Mouse (Mus musculus) common myeloid progenitor, adult 5-6 weeks (primary cell): ENCODE data around the gene Ripor1. TPM values are rescaled to one million over a fixed set of nuclear protein-coding genes. Genes with fewer than 3 reads are reported as not detected.

Experiments
- ATAC-seq: replicated peaks from 2 replicates; pipeline ENCODE4 v1.8.0; 2016; ENCODE audit warnings: low read depth, mild to moderate bottlenecking, moderate TSS enrichment, inconsistent platforms; ENCODE audit not compliant: poor library complexity, severe bottlenecking
- total RNA-seq: library from RNA; stranded (forward); fragments of 200-1000, 187-1606 nt; gene quantifications from 2 replicates; pipeline ENCODE4 v1.2.3, GENCODE M21; 2017

Ripor1 gene
- total RNA-seq, 1 experiment from 2014 or later, result 39.1 TPM

- no peak for ATAC-seq
Observed at GRCm38 (mm10) chr8:105605491-105606188, 585 bp downstream of the Ripor1 start.

- peak; percentile 30 for ATAC-seq
Observed at GRCm38 (mm10) chr8:105606189-105607023, 1.4 kb downstream of the Ripor1 start.

- no peak for ATAC-seq
Observed at GRCm38 (mm10) chr8:105607062-105607461, 2.0 kb downstream of the Ripor1 start.

GRCm38 (mm10) chr8:105607684-105608083, 2.6 kb downstream of the Ripor1 start:
- no peak for ATAC-seq

GRCm38 (mm10) chr8:105609355-105609754, 4.3 kb downstream of the Ripor1 start:
- ATAC-seq, result peak; percentile 60

GRCm38 (mm10) chr8:105609771-105610170, 4.7 kb downstream of the Ripor1 start:
- ATAC-seq, result no peak

GRCm38 (mm10) chr8:105611836-105612235, 6.8 kb downstream of the Ripor1 start:
- no peak for ATAC-seq

- no peak for ATAC-seq
Observed at GRCm38 (mm10) chr8:105613037-105613436, 8.0 kb downstream of the Ripor1 start.

- peak; percentile 6 for ATAC-seq
Observed at GRCm38 (mm10) chr8:105613830-105614511, 8.9 kb downstream of the Ripor1 start.

- no peak for ATAC-seq
Observed at GRCm38 (mm10) chr8:105615942-105616341, 10.9 kb downstream of the Ripor1 start.

- peak; percentile 18; the same call in 1 of the 2 replicates for ATAC-seq
Observed at GRCm38 (mm10) chr8:105617451-105618278, 12.6 kb downstream of the Ripor1 start.

GRCm38 (mm10) chr8:105618279-105618634, 13.2 kb downstream of the Ripor1 start:
- no peak for ATAC-seq

GRCm38 (mm10) chr8:105618892-105619591, 14.0 kb downstream of the Ripor1 start:
- ATAC-seq, result no peak

GRCm38 (mm10) chr8:105620211-105620610, 15.2 kb downstream of the Ripor1 start:
- no peak for ATAC-seq

- ATAC-seq, result no peak
Observed at GRCm38 (mm10) chr8:105620946-105621720, 16.1 kb downstream of the Ripor1 start.

GRCm38 (mm10) chr8:105621841-105622240, 16.8 kb downstream of the Ripor1 start:
- ATAC-seq, result no peak

GRCm38 (mm10) chr8:105622421-105622920, 17.4 kb downstream of the Ripor1 start:
- peak; percentile 78 for ATAC-seq

- ATAC-seq, result peak; percentile 39
Observed at GRCm38 (mm10) chr8:105623118-105623517, 18.1 kb downstream of the Ripor1 start.
